Mouse (Mus musculus): ENCODE data around the gene Ccdc177.

- no peak for TF ChIP-seq CTCF (IDR thresholded peaks at IDR 0.05; ENCODE audit: extremely low read depth, insufficient read depth, low read length)
- no peak for TF ChIP-seq POLR2A (IDR thresholded peaks at IDR 0.05; ENCODE audit: extremely low read depth, insufficient read depth, low read length)
These were observed 17.9 kb upstream of the Ccdc177 start for GRCm38 (mm10) chr12:80778188-80778936.
